Mouse (Mus musculus): ENCODE data around the gene Cox17. TPM values are rescaled to one million over a fixed set of nuclear protein-coding genes. Genes with fewer than 3 reads are reported as not detected.
A peak's percentile ranks its signal among the peaks of the same experiment; 100 is the strongest.

The Cox17 gene
- polyA plus RNA-seq, 1 experiment from 2014 or later: 305 TPM

GRCm38 (mm10) chr16:38399531-38400231 lies 52.9 kb downstream of the Cox17 start:
- peak overlapping the region; percentile 78 for H3K27ac ChIP-seq
- no peaks in the 10 kb centered on the region for H3K27me3 ChIP-seq (ENCODE audit: insufficient read depth, low read length)
- ATAC-seq (replicated peaks; ENCODE audit: low FRiP score, low read depth): peak; percentile 87
- peak overlapping the region; percentile 43; the same call in 1 of the 2 replicates for H3K9ac ChIP-seq (ENCODE audit: low read depth, low read length)
- H3K4me1 ChIP-seq (replicated peaks; ENCODE audit: insufficient read depth, low read length): peaks cover 17% of the 10 kb centered on the region
- no peaks in the 10 kb centered on the region for H3K36me3 ChIP-seq (ENCODE audit: insufficient read depth, low read length)
- DNase-seq (ENCODE audit: low spot score): peak; percentile 86
- WGBS: 6% methylated on average over 17 of the region's 17 CpGs
- peak overlapping the region; percentile 59 for H3K4me2 ChIP-seq (ENCODE audit: low read length)
- no peaks in the 10 kb centered on the region for H3K9me3 ChIP-seq (replicated peaks; ENCODE audit: low read length)
- TF ChIP-seq CTCF (IDR thresholded peaks at IDR 0.05; ENCODE audit: low read depth): no peak
- peak overlapping the region; percentile 16; the same call in 1 of the 2 replicates for H3K4me3 ChIP-seq (replicated peaks; ENCODE audit: low read depth, low read length)

- WGBS: 88% methylated on average over 9 of the region's 9 CpGs
- Histone ChIP-seq H3K9me3 (replicated peaks; ENCODE audit: low read length) (no peaks in the 10 kb centered on the region), H3K9ac (ENCODE audit: low read depth, low read length) (peak overlapping the region; percentile 43; the same call in 1 of the 2 replicates), H3K4me3 (replicated peaks; ENCODE audit: low read depth, low read length) (no peak overlapping the region), H3K4me2 (ENCODE audit: low read length) (peak overlapping the region; percentile 59), H3K27me3 (ENCODE audit: insufficient read depth, low read length) (no peaks in the 10 kb centered on the region), H3K4me1 (replicated peaks; ENCODE audit: insufficient read depth, low read length) (peaks cover 13% of the 10 kb centered on the region), H3K27ac (peak overlapping the region; percentile 78), H3K36me3 (ENCODE audit: insufficient read depth, low read length) (no peaks in the 10 kb centered on the region)
- DNase-seq (ENCODE audit: low spot score) (no peak), ATAC-seq (replicated peaks; ENCODE audit: low FRiP score, low read depth) (no peak)
- no peak for TF ChIP-seq CTCF (IDR thresholded peaks at IDR 0.05; ENCODE audit: low read depth)
Observed at GRCm38 (mm10) chr16:38400311-38400960, 53.6 kb downstream of the Cox17 start.

- no peak for TF ChIP-seq CTCF (IDR thresholded peaks at IDR 0.05; ENCODE audit: low read depth)
- no peaks in the 10 kb centered on the region for H3K27me3 ChIP-seq (ENCODE audit: insufficient read depth, low read length)
- H3K4me2 ChIP-seq (ENCODE audit: low read length): no peak overlapping the region
- H3K4me1 ChIP-seq (replicated peaks; ENCODE audit: insufficient read depth, low read length): peaks cover 11% of the 10 kb centered on the region; the same call in 1 of the 2 replicates
- H3K36me3 ChIP-seq (ENCODE audit: insufficient read depth, low read length): no peaks in the 10 kb centered on the region
- no peaks in the 10 kb centered on the region for H3K9me3 ChIP-seq (replicated peaks; ENCODE audit: low read length)
- DNase-seq (ENCODE audit: low spot score) (no peak), ATAC-seq (replicated peaks; ENCODE audit: low FRiP score, low read depth) (no peak)
- WGBS: 93% methylated on average over 6 of the region's 6 CpGs
- H3K9ac ChIP-seq (ENCODE audit: low read depth, low read length): no peak overlapping the region
- no peak overlapping the region for H3K4me3 ChIP-seq (replicated peaks; ENCODE audit: low read depth, low read length)
- H3K27ac ChIP-seq: no peak overlapping the region
Observed at GRCm38 (mm10) chr16:38401468-38401867, 54.7 kb downstream of the Cox17 start.

Other genes starting within 250 kb of the Cox17 start
- gene Nr1i2, start 52.2 kb upstream of the Cox17 start, polyA plus RNA-seq (2015; fragmentation: Nextera tagmentation; extraction: Ambion mirVana): 0.26 and 0.45 TPM in 2 replicates
- gene Maats1, start 4.8 kb upstream of the Cox17 start, polyA plus RNA-seq (2015; fragmentation: Nextera tagmentation; extraction: Ambion mirVana): 0.14 and 0.21 TPM in 2 replicates
- not detected in 2 replicates for gene Gm21987, start within 50 bp of the Cox17 start, polyA plus RNA-seq (2015; fragmentation: Nextera tagmentation; extraction: Ambion mirVana)
- 0.46 and 0.55 TPM in 2 replicates for gene Popdc2, start 15.2 kb downstream of the Cox17 start, polyA plus RNA-seq (2015; fragmentation: Nextera tagmentation; extraction: Ambion mirVana)
- 36.5 and 36.8 TPM in 2 replicates for gene Pla1a, start 86.2 kb downstream of the Cox17 start, polyA plus RNA-seq (2015; fragmentation: Nextera tagmentation; extraction: Ambion mirVana)
- 74.6 and 77.5 TPM in 2 replicates for gene Adprh, start 105.7 kb downstream of the Cox17 start, polyA plus RNA-seq (2015; fragmentation: Nextera tagmentation; extraction: Ambion mirVana)
- gene Cd80, start 108.6 kb downstream of the Cox17 start, polyA plus RNA-seq (2015; fragmentation: Nextera tagmentation; extraction: Ambion mirVana): 0.20 TPM in 2 replicates
- 27.9 and 28.7 TPM in 2 replicates for gene Timmdc1, start 175.7 kb downstream of the Cox17 start, polyA plus RNA-seq (2015; fragmentation: Nextera tagmentation; extraction: Ambion mirVana)
- gene Poglut1, start 203.3 kb downstream of the Cox17 start, polyA plus RNA-seq (2015; fragmentation: Nextera tagmentation; extraction: Ambion mirVana): 43.2 and 44.1 TPM in 2 replicates
- 70.3 and 74.6 TPM in 2 replicates for gene Tmem39a, start 211.7 kb downstream of the Cox17 start, polyA plus RNA-seq (2015; fragmentation: Nextera tagmentation; extraction: Ambion mirVana)

All from kidney, postnatal 0 days (tissue).